Mouse (Mus musculus) splenic B cell, adult 2 months (primary cell): ENCODE results near the gene Dclk3.

Experiments
- DNase-seq: peaks from one replicate; pipeline ENCODE4 v3.0.0-alpha.2; 2011; ENCODE audit warnings: low read depth, low spot score
- H3K27me3 ChIP-seq: 2 replicates; pipeline ENCODE4 v1.6.1; 2012; ENCODE audit warnings: mild to moderate bottlenecking, low read length, moderate library complexity, mixed read lengths; ENCODE audit not compliant: control insufficient read depth, poor library complexity, insufficient read depth, severe bottlenecking
- H3K36me3 ChIP-seq: 2 replicates; pipeline ENCODE4 v1.6.1; 2012; ENCODE audit warnings: mild to moderate bottlenecking, low read length, moderate library complexity, mixed read lengths; ENCODE audit not compliant: control insufficient read depth, poor library complexity, insufficient read depth, severe bottlenecking

Dclk3 gene

GRCm38 (mm10) chr9:111491280-111491679 lies 52.4 kb downstream of the Dclk3 start:
- DNase-seq, result no peak
- no peaks in the 10 kb centered on the region for H3K36me3 ChIP-seq
- no peaks in the 10 kb centered on the region for H3K27me3 ChIP-seq

GRCm38 (mm10) chr9:111493490-111493889 lies 54.6 kb downstream of the Dclk3 start:
- no peak for DNase-seq
- Histone ChIP-seq H3K36me3 (no peaks in the 10 kb centered on the region), H3K27me3 (no peaks in the 10 kb centered on the region)

- Histone ChIP-seq H3K36me3 (no peaks in the 10 kb centered on the region), H3K27me3 (no peaks in the 10 kb centered on the region)
- DNase-seq, result peak; percentile 69
These were observed 56.7 kb downstream of the Dclk3 start for GRCm38 (mm10) chr9:111495561-111495960.

GRCm38 (mm10) chr9:111497074-111497811 lies 58.4 kb downstream of the Dclk3 start:
- no peaks in the 10 kb centered on the region for H3K36me3 ChIP-seq
- peak; percentile 58 for DNase-seq

GRCm38 (mm10) chr9:111500211-111500610 lies 61.3 kb downstream of the Dclk3 start:
- Histone ChIP-seq H3K27me3 (no peaks in the 10 kb centered on the region), H3K36me3 (no peaks in the 10 kb centered on the region)
- no peak for DNase-seq

More at GRCm38 (mm10) chr9:111497074-111497811, 58.4 kb downstream of the Dclk3 start:
- no peaks in the 10 kb centered on the region for H3K27me3 ChIP-seq

- no peak for DNase-seq
- Histone ChIP-seq H3K36me3 (no peaks in the 10 kb centered on the region), H3K27me3 (no peaks in the 10 kb centered on the region)
These were observed 67.2 kb downstream of the Dclk3 start for GRCm38 (mm10) chr9:111506075-111506474.

GRCm38 (mm10) chr9:111514586-111515473 lies 75.9 kb downstream of the Dclk3 start:
- Histone ChIP-seq H3K36me3 (no peaks in the 10 kb centered on the region), H3K27me3 (no peaks in the 10 kb centered on the region)
- DNase-seq, result no peak

- Histone ChIP-seq H3K27me3 (no peaks in the 10 kb centered on the region), H3K36me3 (no peaks in the 10 kb centered on the region)
- DNase-seq, result no peak
These were observed 76.7 kb downstream of the Dclk3 start for GRCm38 (mm10) chr9:111515536-111515935.

- no peaks in the 10 kb centered on the region for H3K36me3 ChIP-seq
- no peaks in the 10 kb centered on the region for H3K27me3 ChIP-seq
- DNase-seq, result no peak
These were observed 83.3 kb downstream of the Dclk3 start for GRCm38 (mm10) chr9:111522226-111522625.

GRCm38 (mm10) chr9:111523111-111523510 lies 84.2 kb downstream of the Dclk3 start:
- H3K36me3 ChIP-seq, result no peaks in the 10 kb centered on the region
- H3K27me3 ChIP-seq, result no peaks in the 10 kb centered on the region
- no peak for DNase-seq

- Histone ChIP-seq H3K27me3 (no peaks in the 10 kb centered on the region), H3K36me3 (no peaks in the 10 kb centered on the region)
- DNase-seq, result no peak
These were observed 85.0 kb downstream of the Dclk3 start for GRCm38 (mm10) chr9:111523871-111524270.

- no peaks in the 10 kb centered on the region for H3K27me3 ChIP-seq
- H3K36me3 ChIP-seq, result no peaks in the 10 kb centered on the region
- no peak for DNase-seq
These were observed 96.0 kb downstream of the Dclk3 start for GRCm38 (mm10) chr9:111534744-111535423.

- no peaks in the 10 kb centered on the region for H3K36me3 ChIP-seq
- no peak for DNase-seq
- H3K27me3 ChIP-seq, result no peaks in the 10 kb centered on the region
These were observed 96.7 kb downstream of the Dclk3 start for GRCm38 (mm10) chr9:111535445-111536064.
